Mouse (Mus musculus) G1E (cell line): ENCODE measurements at regions not wholly inside any gene's neighbourhood (a gene's known extent, or its start where the extent isn't known, plus 50 kb on each side); places are given as distances from the start of the nearest gene placed in this dataset.

Experiments used
- ATAC-seq: 2 replicates; pipeline ENCODE4 v1.8.0; 2016; ENCODE audit warnings: mild to moderate bottlenecking; ENCODE audit not compliant: insufficient number of reproducible peaks, poor library complexity, low FRiP score, severe bottlenecking; ENCODE audit errors: extremely low read depth
- DNase-seq: peaks from one replicate; pipeline ENCODE4 v3.0.0; 2012; ENCODE audit warnings: low spot score
- H3K27me3 ChIP-seq: 2 replicates; pipeline ENCODE4 v1.6.1; 2012; ENCODE audit warnings: mild to moderate bottlenecking, low read length, inconsistent platforms; ENCODE audit not compliant: insufficient read depth
- H3K36me3 ChIP-seq: replicated peaks from 2 replicates; pipeline ENCODE3; 2012; ENCODE audit warnings: mild to moderate bottlenecking, inconsistent platforms
- H3K4me1 ChIP-seq: 2 replicates; pipeline ENCODE4 v1.6.1; 2012; ENCODE audit warnings: low read depth, low read length, inconsistent platforms, mixed read lengths; ENCODE audit not compliant: insufficient read depth
- H3K4me3 ChIP-seq: 2 replicates; pipeline ENCODE4 v1.5.1; 2012; ENCODE audit warnings: low read depth, mild to moderate bottlenecking, inconsistent platforms, low read length, moderate library complexity, mixed read lengths
- H3K9me3 ChIP-seq: replicated peaks from 2 replicates; pipeline ENCODE4 v1.6.1; 2012; ENCODE audit warnings: inconsistent platforms
- CTCF ChIP-seq: IDR thresholded peaks from 2 replicates; pipeline ENCODE4 v1.5.1; 2012; ENCODE audit warnings: low read depth, low read length, inconsistent platforms, mixed read lengths
- GATA1 ChIP-seq: IDR thresholded peaks from 2 replicates; pipeline ENCODE4 v1.6.1; 2012; ENCODE audit warnings: borderline replicate concordance, low read length, inconsistent platforms, mixed read lengths
- GATA2 ChIP-seq: IDR thresholded peaks from 2 replicates; pipeline ENCODE4 v1.6.1; 2012; ENCODE audit warnings: low read depth, low read length, inconsistent platforms, borderline replicate concordance
- POLR2AphosphoS5 ChIP-seq: IDR thresholded peaks from 2 replicates; pipeline ENCODE4 v1.6.1; 2012; ENCODE audit warnings: low read depth, low read length, inconsistent platforms; ENCODE audit not compliant: insufficient replicate concordance
- TAL1 ChIP-seq: conservative IDR thresholded peaks from 2 replicates; pipeline ENCODE4 v1.6.1; 2012; ENCODE audit warnings: low read depth, low read length, inconsistent platforms, mixed read lengths

DNA sequence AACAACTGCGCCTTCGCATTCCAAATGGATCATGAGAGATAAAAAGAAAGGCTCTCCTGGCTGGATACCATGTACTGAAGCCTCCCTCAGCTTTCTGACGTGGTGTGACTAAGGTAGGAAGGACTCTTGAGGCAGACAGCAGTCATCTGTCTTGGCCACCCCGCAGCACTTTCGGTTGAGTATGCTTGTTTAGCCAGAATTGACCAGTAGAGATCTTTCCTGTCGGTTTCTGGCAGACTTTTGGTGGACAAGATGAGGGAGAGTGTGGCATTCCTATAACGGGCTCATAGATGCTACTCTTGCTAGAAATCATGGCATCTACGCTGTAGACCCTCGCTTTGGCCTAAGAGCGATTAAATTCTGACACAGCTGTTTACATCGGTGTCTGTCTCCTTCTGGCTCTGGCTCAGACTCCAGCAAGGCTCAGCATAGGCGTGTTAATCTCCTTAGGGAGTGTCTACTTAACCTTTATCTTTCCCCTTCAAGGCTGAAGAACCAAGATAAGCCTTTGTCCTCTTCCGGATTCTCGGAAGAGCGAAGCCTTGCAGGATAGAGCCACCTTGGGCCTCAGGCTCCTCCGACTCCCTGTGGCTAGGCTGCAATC, 123.6 kb downstream of the Cd83 start:
- Histone ChIP-seq H3K4me3 (no peak overlapping the region), H3K4me1 (no peaks in the 10 kb centered on the region), H3K9me3 (no peaks in the 10 kb centered on the region), H3K27me3 (peaks cover 4% of the 10 kb centered on the region), H3K36me3 (no peaks in the 10 kb centered on the region)
- DNase-seq (no peak), ATAC-seq (no peak)
- no peak for TF ChIP-seq GATA2
- TF ChIP-seq TAL1: no peak
- TF ChIP-seq CTCF: no peak
- TF ChIP-seq GATA1: no peak
- no peak for TF ChIP-seq POLR2AphosphoS5

DNA sequence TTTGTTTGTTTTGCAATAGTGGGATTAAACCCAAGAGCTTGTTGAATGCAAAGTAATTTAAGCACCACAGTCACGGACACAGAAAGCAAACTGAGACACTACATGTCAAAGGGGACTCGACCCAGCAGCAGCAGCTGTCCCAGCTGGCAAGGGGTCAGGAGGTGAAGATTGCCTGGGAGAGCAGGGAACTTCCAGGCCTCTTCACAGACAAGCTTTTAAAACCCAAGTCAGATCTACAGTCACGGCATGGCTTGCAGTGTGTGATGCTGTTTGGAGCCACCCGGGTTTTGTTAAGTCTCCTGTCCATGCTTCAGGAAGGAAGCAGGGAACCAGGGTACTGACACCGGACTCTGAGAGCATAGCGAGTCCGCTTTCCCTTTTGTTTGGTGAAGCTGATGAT, 125.4 kb downstream of the Cd83 start:
- H3K36me3 ChIP-seq: no peaks in the 10 kb centered on the region
- no peak for TF ChIP-seq GATA2
- no peak for TF ChIP-seq GATA1
- no peak for TF ChIP-seq CTCF
- no peak for TF ChIP-seq TAL1
- TF ChIP-seq POLR2AphosphoS5: no peak
- no peak overlapping the region for H3K4me3 ChIP-seq
- no peaks in the 10 kb centered on the region for H3K9me3 ChIP-seq
- no peak for ATAC-seq
- no peak for DNase-seq
- H3K27me3 ChIP-seq: peaks cover 4% of the 10 kb centered on the region
- H3K4me1 ChIP-seq: no peaks in the 10 kb centered on the region

DNA sequence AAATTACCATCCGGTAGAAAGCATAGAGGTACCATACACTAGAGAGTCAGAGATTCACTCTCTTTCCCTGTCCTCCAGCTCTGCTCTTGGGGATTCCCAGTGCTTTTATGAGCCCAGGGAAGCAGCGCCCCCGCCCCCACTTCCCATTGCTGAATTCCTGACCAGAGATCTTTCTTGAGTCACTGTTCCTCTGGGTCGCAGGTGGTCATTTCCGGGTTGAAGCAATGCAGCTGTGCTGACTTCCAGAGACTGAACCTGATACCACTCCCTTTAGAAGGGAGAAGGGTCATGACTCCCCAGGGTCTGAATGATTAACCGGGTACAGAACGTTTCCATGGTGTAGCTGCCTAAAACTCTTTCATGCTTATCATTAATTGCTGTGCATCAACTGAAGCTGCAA, 128.9 kb downstream of the Cd83 start:
- ATAC-seq (no peak), DNase-seq (no peak)
- H3K4me1 ChIP-seq: no peaks in the 10 kb centered on the region
- H3K4me3 ChIP-seq: no peak overlapping the region
- no peaks in the 10 kb centered on the region; the same call in 1 of the 2 replicates for H3K27me3 ChIP-seq
- H3K36me3 ChIP-seq: no peaks in the 10 kb centered on the region
- TF ChIP-seq GATA1 (no peak), TAL1 (no peak), POLR2AphosphoS5 (no peak)
- no peaks in the 10 kb centered on the region for H3K9me3 ChIP-seq

DNA sequence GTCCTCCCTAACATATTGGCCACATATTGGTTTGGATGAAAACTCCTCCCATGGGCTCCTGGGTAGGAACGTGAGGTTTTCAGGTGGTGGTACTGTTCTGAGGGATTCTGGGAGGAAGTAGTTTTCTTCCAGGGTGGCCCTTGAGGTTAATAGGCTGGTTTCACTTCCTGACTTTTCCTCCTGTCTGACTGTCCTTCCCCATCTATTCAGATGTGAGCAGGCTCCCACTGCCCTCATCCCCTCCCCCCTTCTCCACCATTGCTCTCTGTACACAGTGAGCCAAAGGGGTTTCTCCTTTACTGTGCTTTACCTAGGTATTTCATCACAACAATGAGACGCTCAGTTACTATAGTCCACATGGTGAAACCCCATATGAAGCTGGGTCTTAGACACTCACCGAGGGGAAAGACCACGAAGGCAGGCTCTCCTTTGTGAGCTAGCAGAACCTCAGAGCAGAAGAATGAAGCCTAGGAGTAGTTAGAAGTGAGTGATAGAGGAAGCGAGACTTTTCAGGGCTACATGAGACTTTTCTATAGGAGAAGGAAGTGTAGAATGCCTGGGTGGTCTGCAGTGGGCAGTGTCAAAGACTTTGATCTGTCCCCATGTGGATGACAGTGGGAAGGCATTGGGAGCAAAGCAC, 135.3 kb downstream of the Cd83 start:
- Histone ChIP-seq H3K27me3 (peaks cover 9% of the 10 kb centered on the region; the same call in 1 of the 2 replicates), H3K36me3 (no peaks in the 10 kb centered on the region), H3K4me3 (no peak overlapping the region), H3K9me3 (no peaks in the 10 kb centered on the region), H3K4me1 (no peaks in the 10 kb centered on the region)
- no peak for ATAC-seq
- no peak for DNase-seq
- TF ChIP-seq POLR2AphosphoS5: no peak
- no peak for TF ChIP-seq GATA1
- no peak for TF ChIP-seq GATA2
- no peak for TF ChIP-seq TAL1
- TF ChIP-seq CTCF: no peak

DNA sequence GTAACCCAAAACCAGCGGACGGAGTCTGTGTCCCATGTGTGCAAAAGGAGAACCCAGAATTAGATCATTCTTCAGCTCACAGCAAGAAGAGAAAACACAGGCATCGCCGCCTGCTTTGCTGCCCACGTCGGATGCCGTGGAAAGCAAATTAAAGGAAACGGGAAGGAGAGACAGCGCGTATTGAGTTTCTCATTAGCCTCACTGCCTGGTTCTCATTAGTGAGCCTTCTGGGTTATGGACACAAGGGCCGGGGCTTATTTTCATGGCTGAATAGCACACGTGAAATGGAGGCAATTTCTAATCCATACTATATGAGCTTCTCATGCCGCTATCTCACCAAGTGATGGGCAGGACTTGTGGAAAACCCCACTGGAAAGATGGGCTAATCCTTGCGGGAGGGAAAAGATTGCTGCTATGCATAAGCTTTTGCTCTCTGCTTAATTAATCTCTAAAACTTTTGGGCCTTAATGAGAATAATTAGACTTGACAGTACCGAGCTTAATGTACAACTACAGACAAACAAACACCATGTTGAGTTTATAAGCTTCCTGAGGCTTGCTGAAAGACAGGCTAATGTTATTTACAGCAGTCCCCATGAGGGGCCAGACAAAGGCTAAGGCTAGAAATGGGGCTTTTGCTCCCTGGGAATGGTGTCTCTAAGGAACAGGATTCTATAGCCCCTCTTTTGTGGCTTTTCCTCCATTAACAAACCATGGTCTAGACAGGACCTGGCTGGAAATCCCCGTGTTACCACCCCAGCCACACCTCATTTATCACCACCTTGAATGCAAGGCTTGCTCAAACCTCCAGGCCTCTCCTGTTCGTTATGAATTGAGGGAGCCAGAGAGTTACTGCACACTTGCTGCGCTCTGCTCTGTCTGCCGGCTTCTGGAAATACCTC, 145.8 kb downstream of the Cd83 start:
- H3K4me1 ChIP-seq: no peaks in the 10 kb centered on the region
- H3K4me3 ChIP-seq: no peak overlapping the region
- DNase-seq (no peak), ATAC-seq (no peak)
- no peaks in the 10 kb centered on the region for H3K27me3 ChIP-seq
- TF ChIP-seq GATA1 (no peak), GATA2 (no peak), POLR2AphosphoS5 (no peak), CTCF (no peak), TAL1 (no peak)
- H3K9me3 ChIP-seq: no peaks in the 10 kb centered on the region
- no peaks in the 10 kb centered on the region for H3K36me3 ChIP-seq

DNA sequence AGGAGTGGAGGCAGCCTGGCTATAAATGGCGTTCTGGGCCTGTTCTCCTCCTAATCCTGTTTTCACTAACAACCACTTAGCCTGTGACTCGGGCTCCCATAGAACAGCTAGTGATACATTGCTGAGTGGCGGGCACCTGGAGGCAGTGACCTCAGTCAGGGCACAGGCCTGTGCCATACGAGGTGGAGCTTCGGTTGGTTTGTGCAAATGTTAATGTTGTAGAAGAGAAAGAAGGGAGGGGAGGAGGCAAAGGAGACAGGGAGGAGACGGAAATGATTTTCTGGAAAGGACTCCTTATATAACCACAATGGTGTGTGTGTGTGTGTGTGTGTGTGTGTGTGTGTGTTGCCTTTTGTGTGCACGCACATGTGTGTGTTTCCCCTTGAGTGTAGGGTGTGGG, 148.4 kb downstream of the Cd83 start:
- no peaks in the 10 kb centered on the region for H3K9me3 ChIP-seq
- no peak for DNase-seq
- ATAC-seq: no peak

More for the DNA sequence above, 148.4 kb downstream of the Cd83 start:
- Histone ChIP-seq H3K4me1 (no peaks in the 10 kb centered on the region), H3K27me3 (peaks cover 2% of the 10 kb centered on the region; the same call in 1 of the 2 replicates), H3K36me3 (no peaks in the 10 kb centered on the region), H3K4me3 (no peak overlapping the region)
- no peak for TF ChIP-seq POLR2AphosphoS5
- no peak for TF ChIP-seq TAL1
- TF ChIP-seq CTCF: no peak
- TF ChIP-seq GATA1: no peak
- no peak for TF ChIP-seq GATA2
